Mouse (Mus musculus) embryo, embryonic 10 days (tissue): Measurements from ENCODE around the gene D630003M21Rik.
A peak's percentile ranks its signal among the peaks of the same experiment; 100 is the strongest.

Experiments used
- DNase-seq: peaks from one replicate; pipeline ENCODE4 v3.0.0-alpha.2; 2015; ENCODE audit warnings: low spot score

D630003M21Rik gene

DNA sequence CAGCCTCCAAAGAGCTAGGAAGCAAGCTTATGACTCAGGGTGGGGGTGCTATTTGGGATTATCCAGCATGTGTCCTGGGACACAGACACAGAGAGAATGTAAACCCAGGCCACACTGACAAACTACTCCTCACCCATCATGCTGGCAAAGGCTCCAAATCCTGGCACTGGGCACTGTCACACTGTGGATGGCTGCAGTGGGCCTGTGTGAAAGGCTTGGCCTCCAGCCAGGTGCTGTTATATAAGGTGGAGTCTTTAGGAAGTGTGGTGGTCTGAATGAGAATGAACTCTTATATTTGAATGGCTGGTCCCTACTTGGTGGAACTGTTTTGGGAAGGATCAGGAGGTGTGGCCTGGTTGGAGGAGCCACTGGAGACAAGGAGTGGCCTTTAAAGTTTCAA lies 7.7 kb upstream of the D630003M21Rik start:
- no peak for DNase-seq

DNA sequence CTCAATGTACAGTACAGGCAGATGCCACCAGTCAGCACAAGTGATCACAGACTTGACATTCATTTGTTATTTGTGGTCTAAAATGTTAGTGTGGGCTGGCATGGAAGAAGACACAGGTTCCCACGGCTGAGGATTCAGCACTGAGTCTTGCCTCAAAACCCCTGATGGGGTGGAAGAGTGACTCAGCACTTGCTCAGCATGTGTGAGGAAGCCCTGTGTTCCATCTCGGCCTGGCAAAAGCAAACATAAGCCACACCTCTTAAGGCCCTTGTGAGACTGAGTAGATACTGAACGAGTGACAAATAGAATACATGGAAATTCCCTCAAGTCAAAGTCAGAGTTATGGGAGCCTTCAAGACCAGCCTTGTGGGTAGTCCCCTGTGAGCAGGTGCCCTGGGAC lies 4.1 kb upstream of the D630003M21Rik start:
- no peak for DNase-seq

DNA sequence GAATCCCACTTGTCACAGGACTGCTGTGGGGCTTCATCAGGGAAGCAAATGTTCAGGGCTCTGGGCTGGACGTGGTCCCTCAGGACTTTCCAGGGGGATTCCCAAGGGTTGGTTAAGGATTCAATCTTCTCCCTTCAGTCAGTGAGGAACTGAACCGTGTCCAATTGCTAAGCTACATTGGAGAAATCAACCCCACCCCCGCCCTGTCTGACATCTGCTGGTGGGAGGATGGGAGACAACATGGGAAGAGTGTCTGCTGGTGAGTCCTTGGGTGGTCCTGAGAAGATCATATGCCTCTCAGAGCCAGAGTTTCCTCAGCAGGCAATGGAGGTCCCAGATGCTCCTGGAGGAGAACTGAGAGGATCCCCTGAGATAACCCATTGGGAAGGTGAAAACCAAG lies 3.4 kb upstream of the D630003M21Rik start:
- DNase-seq, result no peak

DNA sequence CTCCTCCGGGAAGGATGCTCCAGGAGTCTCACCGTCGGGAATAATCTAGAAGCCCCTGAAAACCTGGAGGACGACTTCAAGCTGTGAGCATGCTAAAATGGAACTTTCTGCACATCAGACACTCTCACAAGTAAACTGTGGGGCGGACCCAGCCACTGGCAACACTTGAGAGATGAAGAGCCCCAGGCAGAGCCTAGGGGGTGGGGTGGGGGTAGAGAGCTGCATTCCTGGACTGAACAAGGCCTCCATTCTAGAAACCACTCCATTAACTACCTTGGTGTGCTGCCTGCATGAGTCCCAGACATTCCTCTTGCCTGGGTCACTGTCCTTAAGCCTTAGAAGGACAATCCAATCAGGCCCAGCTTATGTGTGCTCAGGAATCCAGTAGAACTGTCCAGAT lies 2.0 kb upstream of the D630003M21Rik start:
- DNase-seq, result no peak

DNA sequence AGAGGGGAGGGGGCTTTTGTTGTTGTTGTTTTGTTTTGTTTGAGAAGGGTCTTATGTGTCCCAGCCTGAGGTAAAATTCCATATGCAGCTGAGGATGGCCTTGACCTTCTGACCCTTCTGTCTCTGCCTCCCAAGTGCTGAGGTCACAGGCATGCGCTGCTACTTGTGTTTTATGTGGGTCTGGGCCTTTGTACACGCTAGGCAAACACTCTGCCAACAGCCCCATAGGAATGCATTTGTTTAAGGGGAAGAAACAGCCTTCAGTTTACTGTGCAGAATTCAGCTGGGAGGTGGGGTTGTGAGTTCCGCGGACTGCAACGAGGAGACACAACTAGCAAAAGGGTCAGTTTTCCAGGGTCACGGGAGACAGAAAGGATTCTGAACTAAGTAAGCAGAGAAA lies 1.6 kb upstream of the D630003M21Rik start:
- DNase-seq, result peak; percentile 47

DNA sequence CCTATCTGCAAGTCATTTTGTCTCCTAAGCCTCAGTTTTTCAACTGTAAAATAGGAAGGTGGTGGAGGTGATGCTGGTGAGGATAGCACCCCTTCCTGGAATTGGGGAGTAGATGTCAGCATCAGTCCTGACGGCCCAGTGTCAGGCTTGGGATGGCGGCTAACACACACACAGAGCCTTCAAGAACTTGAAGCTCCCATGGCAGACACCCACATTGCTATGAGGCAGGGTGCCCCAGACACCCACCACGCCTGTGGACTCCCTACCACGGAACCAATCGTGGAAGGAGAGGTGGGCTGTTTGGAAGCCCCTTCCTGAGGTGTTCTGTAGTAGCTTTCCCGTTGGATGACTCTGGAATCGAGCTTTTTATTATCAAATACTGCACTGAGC lies 476 bp upstream of the D630003M21Rik start:
- no peak for DNase-seq

DNA sequence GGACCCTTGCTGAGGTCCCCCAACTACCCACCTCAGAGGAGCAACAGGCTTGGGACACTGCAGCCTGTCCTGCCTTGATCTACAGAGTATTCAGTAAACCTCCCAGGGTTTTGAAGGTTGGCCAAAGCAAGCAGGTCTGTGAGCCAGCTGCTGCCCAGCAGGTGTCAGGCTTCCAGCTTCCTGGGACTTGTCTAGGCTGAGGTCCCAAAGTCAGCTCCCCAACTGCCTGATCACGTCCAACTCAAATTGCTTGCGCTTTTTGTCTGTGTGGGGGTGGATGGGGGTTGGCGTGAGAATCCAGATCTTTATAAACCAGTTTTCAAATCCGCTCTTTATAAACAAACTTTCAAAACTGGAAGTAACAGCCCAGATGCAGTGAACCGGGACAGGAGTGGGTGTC lies 3.7 kb downstream of the D630003M21Rik start:
- DNase-seq, result no peak

DNA sequence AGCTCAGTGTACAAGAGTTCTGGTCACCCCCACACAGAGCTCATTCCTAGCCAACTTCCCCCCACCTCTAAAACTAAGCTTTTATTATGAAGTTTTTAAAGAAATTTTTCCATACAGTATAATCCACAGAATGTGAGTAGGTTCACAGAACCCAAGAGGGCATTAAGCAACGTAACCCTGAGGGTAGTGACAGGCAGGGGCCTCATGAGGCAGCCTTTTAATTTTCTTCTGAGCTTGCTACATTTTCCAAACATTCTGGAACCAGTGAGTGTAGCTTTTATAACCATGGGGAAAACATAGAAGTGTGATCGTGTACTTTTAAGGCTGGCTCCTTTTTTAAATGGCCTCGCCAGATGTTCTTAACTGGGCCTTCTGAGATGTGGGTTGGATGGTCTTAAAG lies 5.5 kb downstream of the D630003M21Rik start:
- no peak for DNase-seq

DNA sequence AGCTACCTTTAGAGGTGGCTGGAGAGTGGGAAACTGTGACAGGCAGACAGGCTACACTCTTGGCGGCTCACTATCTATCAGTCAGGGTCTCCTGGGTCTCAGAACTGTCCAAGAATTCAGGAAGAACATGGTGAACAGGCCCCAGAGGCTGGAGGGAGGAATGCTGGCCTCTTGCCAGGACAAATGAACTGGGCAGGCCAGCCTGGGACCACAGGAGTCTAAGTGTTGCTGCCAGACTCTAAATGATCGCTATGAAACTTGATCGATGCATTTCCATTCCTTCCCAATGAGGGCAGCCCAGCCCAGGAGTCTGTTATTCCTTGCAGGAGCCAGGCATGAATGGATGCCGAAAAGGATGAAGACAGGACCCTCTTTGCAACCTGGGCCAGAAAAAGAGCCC lies 6.4 kb downstream of the D630003M21Rik start:
- DNase-seq, result no peak

DNA sequence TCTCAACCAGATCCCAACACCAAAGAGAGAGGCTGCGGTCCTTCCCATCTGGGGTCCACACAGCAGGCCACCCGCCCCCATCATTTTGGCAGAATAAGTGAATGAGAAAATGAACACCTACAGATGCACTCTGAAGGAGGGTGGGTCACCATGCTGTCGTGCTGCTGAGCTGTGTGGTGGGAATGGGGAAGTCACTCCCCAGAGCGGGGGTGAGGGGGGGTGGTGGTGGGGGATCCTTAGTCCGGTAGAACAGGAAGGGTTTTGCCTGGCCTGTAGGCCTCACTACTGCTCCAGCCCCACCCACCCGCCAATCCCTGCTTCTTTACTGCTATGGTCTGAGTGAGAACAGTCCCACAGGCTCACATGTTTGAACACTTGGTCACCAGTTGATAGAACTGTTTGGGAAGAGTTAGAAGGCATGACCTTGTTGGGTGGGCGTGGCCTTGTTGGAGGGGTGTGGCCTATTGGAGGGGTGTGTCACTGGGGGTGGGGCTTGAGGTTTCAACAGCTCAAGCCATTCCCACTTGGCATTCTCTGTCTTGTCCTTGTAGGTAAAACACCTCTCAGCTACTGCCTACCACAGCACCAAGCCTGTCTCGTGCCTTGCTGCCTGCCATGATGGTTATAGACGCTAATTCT lies 7.5 kb downstream of the D630003M21Rik start:
- no peak for DNase-seq

DNA sequence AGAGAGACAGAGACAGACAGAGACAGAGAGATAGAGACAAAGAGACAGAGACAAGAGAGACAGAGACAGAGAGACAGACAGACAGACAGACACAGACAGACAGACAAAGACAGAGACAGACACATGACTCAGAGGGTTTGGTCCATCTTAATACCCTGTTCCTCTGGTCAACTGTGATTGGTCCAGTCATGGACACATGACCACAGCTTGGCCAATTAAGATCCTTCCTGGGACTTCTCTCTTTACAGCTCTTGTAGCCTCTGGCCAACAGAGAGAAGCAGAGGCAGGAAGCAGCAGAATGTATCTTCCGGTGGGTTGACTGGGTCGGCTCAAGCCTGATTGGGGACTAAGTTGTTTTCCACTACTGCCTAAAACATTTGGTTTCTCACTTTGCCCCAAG lies 9.5 kb downstream of the D630003M21Rik start:
- no peak for DNase-seq

DNA sequence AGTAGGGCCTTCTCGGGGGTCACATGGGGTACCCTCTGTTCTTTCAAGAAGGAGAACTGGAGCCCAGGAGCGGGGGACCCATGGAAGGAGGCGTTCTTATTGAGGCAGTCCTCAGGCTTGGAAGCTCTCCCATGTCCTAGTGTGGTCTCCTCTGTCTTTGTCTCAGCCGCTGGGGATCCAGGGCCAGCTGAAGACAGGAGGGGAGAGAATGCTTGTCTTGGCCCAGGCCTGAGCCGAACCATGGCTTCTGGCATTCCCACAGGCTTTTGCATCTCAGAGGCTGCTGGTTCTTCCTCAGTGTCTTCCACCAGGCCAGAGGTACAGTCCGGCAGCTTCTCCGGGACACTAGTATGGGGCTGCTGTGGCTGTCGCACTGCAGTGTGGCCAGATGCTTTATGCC lies 12.5 kb downstream of the D630003M21Rik start:
- no peak for DNase-seq

DNA sequence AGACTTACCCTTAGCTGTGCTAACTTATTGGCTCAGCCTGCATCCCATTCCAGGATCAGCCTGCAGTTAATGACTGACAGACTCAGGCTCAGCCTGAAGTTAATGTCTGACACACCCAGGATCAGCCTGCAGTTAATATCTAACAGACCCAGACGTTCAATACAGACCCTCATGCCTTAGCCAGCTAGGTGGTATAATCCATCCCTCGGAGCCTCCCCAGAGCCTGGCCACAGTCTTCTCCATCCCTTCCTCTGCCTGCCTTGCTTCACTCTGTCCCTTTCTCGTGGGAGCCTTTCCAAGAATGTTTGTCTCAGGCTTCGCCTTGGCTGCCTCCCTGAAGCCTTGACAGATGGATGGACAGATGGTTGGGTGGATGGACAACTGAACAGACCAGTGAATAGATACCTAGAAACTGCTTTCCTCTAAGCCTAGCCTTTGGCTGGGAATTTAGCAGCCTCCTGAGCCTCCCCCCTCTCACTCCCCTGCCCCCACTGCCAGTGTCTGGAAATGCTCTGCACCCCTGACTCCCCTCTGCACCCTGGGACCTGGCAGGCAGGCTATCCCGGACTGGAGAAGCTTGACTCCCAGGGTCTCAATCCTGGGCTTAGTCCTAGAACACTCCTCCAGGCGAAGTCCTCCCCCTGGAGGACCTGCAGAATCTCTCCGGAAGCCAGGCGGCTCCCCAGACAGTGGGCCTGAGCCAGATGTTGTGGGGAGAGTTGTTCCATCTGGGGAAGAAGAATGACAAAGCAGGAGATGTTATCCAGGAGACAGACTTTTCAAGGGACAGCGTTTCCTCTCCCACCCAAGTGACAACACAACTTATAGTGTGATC lies 13.5 kb downstream of the D630003M21Rik start:
- DNase-seq, result no peak

DNA sequence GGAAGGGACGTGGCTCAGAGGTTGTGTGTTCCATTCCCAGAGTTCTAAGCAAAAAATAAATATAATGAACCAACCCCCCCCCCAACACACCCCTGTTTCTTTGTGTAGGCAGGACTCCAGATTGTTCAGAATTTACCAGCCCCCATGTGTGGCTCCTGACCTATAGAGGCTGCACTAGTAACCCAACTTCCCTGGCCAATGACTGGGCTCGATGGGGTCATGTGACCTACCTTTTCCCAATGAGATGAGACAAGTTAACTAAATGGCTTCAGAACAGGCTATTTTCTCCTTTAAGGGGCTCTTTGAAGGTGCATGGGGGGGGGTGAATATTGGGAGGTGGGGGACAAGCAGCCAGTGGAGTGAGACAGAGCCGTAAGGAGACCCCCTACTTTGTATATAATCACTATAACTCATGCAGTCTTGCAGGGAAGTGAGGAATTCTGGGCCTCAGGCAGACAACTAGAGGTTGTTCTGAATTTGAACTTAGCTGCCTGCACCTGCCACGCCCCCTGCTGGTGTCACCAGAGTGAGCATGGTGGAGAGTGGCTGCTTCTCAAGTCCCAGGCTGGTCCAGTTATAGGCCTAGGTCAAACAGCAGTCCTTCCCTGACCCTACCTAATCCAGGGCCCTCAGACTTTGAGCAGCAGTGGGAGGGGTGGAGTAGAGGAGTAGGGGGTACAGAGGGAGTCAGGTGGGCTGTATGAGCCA lies 17.1 kb downstream of the D630003M21Rik start:
- no peak for DNase-seq

DNA sequence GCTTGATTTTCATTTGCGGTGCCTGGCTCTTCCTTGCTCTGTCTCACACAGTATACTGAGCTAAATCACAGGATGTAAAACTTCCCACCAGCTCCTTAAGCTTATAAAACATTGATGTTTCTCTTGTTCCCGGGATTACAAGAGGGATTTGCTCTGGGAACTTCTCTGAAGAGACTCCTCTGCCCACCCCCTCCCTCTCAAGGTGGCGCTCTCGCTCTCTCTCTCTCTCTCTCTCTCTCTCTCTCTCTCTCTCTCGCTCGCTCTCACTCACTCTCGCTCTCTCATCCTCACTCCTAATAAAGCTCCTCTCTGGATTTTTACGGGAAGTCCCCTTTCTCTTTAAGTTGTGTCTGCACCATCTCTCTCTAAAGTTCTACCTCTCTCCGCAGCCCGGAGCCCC lies 18.1 kb downstream of the D630003M21Rik start:
- DNase-seq, result no peak

DNA sequence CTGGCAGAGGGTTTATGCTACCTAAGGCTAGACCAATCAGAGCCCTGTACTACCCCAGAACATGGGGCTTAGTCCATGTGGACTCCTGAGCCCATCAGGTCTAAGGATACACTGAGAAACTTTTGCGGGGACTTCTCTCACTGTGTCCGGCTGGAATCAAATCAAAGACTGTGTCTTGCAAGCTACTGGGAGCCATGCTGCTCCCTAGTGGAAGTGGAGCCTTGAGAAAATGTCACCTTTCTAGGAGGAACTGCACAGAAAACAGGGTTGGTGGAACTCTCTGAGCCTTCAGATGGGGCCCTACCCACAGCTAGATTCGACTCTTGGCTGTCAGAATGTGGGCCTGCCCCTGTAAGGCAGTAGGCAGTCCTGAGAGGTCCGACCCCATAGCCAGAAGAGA lies 18.5 kb downstream of the D630003M21Rik start:
- DNase-seq, result no peak

DNA sequence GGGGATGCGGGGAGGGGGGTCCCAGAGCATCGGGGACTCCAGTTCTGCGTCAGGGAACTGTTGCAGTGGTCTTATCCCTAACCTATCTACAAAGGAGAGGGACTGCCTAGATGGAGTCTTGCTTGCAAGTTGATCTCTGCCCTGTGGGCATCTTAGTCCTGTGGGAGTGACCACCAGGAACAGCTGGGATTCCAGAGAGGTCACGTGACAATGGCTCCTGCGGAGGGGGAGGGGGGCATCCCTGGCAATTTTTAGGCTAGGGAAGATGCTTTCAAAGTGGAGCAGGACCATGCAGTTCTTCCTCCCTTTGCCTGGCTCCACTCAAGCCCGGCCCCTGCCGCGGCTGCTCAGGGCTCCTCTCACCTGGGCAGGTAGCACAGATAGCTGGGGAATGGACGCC lies 19.2 kb downstream of the D630003M21Rik start:
- DNase-seq, result peak; percentile 51

DNA sequence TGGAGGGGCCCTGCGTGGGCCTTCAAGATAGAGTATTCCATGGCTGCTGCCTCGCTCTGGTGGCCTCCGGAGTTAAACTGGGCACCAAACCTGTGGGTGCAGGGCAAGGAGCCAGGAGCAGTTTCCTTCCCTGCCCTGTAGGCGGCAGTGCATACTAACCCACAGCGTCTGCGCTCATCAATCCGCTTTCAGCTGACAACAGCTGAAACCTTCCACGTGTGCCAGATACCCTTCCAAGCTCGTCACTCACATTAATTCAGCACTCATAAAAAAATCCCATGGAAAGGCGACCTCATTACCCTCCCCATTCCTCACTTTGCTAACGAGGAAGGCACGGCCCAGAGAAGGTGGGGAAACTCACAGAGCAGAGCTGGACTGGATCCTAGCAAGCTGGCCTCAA lies 21.2 kb downstream of the D630003M21Rik start:
- peak; percentile 88 for DNase-seq

DNA sequence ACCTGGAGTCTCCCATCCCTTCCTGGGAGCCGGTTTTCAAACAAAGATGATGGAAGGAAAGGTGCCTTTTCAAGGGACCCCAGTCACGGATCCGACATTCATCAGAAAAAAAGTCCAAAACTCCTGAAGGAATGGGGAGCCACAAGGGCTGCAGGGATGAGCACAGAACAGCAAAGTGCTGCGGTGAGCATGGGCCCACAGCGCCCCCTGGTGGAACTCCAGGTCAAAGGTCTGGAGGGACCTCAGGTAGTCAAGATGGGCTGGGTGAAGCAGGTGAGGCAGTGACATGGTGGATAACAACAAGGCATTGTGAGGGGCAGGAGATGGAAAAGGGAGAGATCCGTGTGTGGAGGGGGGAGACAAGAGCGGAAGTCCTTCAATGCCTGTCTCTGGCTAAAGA lies 24.9 kb downstream of the D630003M21Rik start:
- DNase-seq, result peak; percentile 78

DNA sequence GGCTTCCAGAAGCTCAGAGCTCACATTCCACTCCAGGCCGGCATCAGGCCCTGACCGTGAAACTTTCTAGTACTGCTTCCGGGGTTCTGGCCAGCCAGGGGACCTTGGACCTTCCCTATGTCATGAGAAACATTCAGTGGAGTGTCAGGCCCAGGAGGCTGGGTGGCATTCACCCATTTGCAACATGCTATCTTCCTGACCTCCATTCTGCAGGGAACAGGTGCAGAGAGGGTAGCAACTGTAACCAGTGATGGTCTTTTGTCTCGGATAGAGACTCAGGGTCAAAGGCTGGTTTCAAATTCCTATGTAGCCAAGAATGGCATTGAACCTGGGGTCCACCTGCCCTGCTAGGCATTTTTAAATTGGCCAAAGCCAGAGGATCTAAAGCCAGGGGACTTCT lies 25.3 kb downstream of the D630003M21Rik start:
- no peak for DNase-seq

DNA sequence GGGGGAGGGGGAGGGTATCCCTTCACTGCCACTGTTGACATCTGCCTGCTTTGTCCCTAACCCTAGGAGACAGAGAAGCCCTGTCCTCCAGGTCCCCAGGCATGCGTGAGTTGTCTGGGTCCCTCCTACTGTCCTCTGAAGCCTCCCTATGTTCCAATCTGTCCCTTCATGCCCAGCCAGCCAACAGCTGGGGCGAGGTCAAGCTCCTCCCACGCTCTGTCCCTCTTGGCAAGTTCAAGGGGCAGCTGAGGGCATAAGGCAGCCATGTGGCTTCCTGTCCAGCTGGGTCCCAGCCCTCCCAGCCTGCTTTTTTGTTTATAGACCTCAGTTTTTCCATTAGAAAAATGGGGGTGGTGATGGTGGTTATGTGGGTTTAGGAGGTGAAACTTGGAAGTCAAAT lies 29.7 kb downstream of the D630003M21Rik start:
- peak; percentile 24 for DNase-seq

DNA sequence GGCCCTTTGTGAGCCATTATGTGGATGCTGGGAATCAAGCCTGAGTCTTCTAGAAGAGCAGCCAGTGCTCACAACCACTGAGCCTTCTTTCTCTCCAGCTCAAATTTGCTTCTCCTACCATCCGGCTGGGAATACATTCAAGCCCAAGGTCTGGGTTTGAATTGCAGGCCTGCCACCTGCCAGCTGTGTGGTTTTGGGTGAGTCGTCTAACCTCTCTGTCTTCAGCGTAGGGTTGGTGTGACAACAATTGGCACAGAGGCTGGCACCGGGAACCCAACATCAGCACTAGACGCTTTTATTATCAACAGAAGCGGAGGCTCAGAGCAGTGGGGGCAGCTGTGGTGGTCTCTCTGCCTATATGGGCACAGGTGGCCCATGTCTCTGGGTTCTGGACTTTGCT lies 30.2 kb downstream of the D630003M21Rik start:
- no peak for DNase-seq

DNA sequence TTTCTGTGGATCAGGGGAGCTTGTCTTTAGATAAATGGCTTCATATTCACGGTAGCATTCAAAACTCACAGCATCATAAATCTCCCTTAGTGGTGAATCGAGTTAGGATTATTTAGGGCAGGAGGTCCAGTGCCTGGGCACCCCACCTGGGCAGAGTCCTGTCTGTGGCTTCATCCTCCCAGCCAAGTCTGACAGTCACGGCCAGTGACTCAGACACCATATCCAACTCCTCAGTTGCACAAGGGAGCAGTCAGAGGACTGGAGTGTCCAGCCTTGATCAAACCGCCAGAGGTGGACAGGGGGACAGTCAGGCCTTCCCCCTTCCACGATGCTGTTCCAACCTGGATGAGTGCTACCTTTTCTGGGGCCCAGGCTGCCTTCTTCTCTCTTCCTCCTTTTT lies 31.1 kb downstream of the D630003M21Rik start:
- DNase-seq, result no peak
